Mouse (Mus musculus): ENCODE measurements around the gene Capn2.

- TF ChIP-seq CTCF (conservative IDR thresholded peaks at IDR 0.05; ENCODE audit: low read length) (no peak), NANOG (IDR thresholded peaks at IDR 0.05; ENCODE audit: borderline replicate concordance, low read length) (no peak), POU5F1 (IDR thresholded peaks at IDR 0.05; ENCODE audit: borderline replicate concordance, low read length) (no peak)
Measured at GRCm38 (mm10) chr1:182488503-182488902, 28.9 kb downstream of the Capn2 start.

Data from E14TG2a.4 (cell line).